Mouse (Mus musculus) spleen, adult 2 months (tissue): ENCODE results near the gene Sh3gl2.

Experiments used
- CTCF ChIP-seq: fragments of 200-500 bp; IDR thresholded peaks from 2 replicates; pipeline ENCODE4 v1.5.1; 2011; ENCODE audit warnings: mild to moderate bottlenecking, inconsistent platforms; ENCODE audit not compliant: insufficient read depth, insufficient read length, insufficient replicate concordance; ENCODE audit errors: extremely low read depth
- POLR2A ChIP-seq: fragments of 200-500 bp; IDR thresholded peaks from 2 replicates; pipeline ENCODE4 v1.6.1; 2011; ENCODE audit warnings: low read depth, low read length, inconsistent platforms

- TF ChIP-seq CTCF (no peak), POLR2A (no peak)
Measured at GRCm38 (mm10) chr4:85404424-85405194, 199.7 kb downstream of the Sh3gl2 start.
